Mouse (Mus musculus) cerebellum, adult 9-10 months (tissue): Measurements from ENCODE around the gene Galc.

Experiments used
- DNase-seq: peaks from one replicate; pipeline ENCODE4 v3.0.0; 2022

The Galc gene

DNA sequence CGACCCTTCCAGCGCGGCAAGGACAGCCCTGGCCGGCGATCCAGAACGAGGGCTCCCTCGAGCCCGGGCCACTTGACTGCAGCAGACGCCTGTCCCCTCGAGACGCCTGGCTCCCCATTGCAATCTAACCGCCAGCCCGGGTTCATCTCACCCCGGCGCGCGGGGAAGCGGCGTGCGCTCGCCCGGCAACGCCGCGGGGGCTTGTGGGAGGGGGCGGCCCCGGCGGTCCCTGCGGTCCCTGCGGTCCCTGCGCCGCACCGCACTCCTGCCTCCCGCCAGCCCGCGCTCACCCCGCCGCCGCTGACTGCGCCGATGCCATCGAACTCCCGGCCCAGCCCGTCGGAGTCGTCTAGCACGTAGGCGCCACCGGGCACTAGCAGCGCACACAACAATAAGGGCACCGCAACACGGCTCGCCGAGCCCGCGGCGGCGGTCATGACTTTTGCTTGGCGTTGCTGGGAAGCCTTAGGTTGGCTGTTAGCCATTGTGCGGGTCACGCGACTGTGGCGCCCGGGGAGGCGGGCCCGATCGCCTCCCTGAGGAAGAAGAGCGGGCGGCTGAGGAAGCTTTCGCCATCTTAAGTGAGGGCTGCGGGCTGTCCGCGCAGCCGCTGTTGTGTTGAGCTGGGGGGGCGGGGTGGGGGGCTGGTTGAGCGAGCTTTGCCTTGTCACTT lies at the start of gene Galc:
Galc (minus strand) TSS at position 615 of the 673 bp plus-strand sequence.
- peak; percentile 91 for DNase-seq

- peak; percentile 93 for DNase-seq
Measured at GRCm38 (mm10) chr12:98307179-98307915, 48.1 kb upstream of the Galc start.

DNA sequence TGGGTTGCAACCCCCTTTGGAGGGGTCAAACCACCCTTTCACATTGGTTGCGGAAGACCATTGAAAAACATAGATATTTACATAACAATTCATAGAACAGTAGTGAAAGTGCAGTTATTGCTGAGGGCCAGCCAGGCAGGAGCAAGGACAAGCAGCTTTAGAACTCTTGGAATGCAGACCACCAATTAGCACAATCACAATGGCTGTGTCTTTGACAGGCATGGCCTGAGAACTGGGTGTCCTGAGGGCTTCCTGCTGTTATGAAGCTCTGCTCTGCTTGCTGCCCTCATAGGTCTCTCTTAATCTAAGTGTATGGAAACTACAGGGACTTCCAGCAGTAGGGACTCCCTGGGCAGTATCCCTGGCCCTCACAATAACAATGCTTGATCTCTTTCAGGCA lies 43.8 kb upstream of the Galc start:
- no peak for DNase-seq

DNA sequence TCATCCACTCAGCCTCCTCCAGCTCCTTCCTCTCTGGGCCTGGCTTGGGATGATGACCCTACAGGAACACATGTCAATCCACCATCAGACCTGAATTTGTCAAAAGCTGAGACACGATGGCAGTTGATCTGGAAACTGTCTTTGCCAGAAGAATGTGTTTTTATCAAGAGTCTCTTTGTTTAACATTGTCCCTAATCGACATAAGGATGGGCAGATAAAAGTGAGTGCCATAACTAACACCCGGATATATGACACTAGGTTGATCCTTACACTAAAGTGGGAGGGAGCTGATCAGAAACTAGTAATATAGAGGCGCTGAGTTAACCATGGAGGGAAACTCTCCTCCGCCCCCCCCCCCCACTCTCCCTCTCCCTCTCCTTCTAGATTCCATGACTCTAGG lies 42.7 kb upstream of the Galc start:
- no peak for DNase-seq

GRCm38 (mm10) chr12:98294241-98294640 lies 35.0 kb upstream of the Galc start:
- DNase-seq: no peak

DNA sequence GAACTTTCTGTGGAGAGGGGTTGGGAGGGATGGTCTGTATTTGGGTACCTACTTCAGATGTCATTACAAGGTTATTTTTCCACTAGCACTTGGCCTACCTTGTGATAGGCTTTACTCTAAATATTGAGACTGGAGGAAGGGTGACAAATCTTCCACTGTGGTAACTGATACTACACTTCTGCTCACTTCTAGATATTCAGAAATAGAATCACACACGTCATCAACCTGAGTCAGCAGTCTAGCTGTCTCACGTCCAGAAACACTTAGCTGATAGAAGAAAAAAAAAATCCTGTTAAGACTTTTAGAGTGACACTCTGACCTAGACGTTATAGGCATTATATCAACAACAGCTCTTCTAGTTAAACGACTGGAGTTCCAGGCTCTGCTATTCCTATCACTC lies 33.0 kb upstream of the Galc start:
- DNase-seq: no peak

GRCm38 (mm10) chr12:98290475-98290874 lies 31.2 kb upstream of the Galc start:
- no peak for DNase-seq

GRCm38 (mm10) chr12:98284477-98284876 lies 25.2 kb upstream of the Galc start:
- DNase-seq: no peak

DNA sequence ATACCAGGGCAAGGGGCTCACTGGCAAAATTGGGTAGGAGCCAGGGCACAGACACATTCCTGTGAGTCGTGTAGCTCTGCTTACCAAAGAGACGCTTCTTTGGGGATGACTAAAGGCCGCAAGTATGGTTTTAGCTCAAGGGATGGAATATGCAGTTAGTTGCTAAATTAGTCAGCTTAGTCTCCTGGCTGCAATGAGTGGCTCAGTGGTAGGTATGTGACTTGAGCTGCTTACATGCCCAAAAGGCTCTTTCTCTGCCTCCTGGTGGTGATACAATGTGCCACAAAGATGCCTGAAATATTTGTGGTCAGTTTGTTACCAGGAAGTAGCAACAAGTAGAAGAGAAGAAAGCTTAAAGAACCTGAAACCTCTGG lies 24.2 kb upstream of the Galc start:
- DNase-seq: no peak

DNA sequence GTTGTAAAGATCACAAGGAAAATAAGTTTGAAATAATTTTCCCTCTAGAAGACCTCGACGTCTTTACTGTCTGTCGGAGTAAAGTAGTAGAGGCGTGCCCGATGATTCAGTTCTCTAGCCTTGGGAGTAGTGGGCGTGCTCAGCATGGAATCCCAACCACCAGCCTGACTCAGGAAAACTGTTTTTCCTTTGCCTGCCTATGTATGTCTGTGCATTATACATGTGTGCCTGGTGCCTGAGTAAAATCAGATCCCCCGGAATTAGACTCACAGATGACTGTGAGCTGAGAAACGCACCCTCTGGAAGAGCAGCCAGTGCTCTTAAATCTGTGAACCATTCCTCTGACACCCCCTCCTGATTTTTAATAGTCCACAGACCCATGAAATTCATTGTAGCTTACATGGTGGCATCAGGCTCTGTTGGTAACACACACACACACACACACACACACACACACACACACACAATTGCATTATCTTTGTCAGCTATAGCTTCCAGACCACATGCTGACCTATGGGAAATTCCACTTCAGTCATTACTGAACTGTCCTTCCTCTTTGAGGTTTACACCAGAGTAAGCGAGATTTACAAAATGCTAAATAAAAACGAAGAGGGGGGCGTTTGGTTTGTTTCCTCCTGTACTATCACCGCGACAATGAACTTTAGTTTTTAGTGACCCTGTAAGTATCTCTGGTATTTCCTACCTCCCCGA lies 23.7 kb upstream of the Galc start:
- no peak for DNase-seq

GRCm38 (mm10) chr12:98280996-98281395 lies 21.7 kb upstream of the Galc start:
- no peak for DNase-seq

GRCm38 (mm10) chr12:98280530-98280929 lies 21.3 kb upstream of the Galc start:
- peak; percentile 83 for DNase-seq

DNA sequence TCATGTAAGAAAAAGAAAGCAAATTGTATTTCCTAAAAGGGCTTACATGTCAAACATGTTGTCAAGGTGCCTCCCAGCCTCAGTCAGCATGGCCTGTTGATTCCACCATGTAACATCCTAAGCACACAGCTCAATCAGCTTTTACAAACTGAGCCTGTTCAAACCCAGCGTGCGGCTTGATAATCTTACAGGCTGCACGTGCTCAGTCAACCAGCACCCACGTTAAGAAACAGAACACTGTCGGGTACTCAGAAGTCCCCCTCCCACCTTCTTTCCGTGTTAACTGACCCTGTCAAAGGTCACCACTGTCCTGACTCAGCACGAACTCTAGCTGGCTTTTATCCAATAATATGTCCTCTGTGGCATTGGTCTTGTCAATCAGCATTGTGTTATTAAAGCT lies 13.2 kb upstream of the Galc start:
- no peak for DNase-seq

DNA sequence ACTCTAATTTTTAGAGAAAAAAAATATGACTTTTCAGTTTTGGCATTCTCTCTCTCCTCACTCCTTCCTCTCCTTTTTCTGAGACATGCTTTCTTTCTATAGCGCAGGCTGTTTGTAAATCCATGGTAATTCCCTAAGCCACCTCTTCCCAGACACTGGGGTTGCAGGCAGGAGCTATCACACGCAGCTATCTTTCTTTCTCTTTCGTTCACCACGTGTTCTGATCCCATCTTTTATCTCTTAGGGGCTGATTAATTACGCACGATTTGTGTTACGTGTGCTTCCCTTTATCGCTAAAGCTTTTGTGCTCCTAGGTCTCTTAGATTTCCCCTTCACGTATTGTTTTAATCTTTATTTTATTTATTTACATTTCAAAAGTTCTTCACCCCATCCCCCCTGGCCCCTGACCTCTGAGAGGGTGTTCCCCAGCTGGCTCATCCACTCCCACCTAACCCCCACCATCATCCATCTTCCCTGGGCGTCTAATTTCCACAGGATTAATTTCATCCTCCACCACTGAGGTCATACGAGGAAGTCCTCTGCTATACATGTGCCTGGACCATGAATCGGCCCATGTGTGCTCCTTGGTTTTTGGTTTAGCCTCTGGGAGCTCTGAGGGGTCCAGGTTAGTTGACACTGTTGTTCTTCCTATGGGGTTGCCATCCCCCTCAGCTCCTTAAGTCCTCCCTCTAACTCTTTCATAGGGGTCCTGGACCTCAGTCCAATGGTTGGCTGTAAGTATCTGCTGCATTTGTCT lies 11.7 kb upstream of the Galc start:
- DNase-seq: no peak

DNA sequence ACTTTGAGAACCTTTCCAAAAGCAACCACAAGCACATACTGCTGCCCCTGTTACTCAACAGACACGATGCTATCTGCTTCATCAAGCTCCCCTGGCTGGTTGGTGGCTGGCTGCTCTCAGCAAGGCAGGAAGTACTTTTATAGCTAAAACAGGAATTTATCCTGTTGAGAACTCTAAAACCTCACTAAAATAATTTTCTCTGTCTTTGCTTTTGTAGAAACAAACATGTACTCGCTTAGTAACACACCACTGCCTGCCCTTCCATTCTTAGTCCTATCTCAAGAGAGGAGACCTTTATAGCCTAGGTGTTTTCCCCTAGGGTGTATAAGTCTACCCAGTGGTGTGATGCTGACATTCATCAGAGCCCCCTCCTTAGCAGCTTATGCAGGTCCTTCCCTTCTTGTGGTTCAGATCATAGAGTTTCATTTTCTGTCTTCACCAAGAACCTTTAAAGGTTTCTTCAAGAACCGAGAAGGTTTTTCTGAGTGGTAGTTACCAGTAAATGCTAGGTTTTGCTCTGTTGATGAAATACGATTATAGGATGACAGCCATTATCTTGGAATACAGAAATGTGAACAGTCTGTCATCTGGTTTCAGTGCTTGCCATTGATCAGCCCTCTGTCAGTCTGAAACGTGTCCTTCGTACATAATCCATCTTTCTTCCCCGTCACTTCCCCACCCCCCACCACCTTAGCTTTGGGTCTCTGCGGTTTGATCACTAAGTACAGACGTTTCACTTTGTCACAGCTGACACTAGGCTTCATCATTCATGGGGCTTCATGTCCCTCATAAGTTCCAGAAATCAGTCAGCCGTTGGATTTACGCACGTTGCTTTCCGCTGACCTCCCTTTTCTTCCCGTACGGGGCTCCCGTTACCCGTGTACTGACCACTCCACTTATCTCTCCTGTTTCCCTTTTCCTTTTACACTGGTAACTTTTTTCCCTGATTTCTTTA lies 10.8 kb upstream of the Galc start:
- no peak for DNase-seq

DNA sequence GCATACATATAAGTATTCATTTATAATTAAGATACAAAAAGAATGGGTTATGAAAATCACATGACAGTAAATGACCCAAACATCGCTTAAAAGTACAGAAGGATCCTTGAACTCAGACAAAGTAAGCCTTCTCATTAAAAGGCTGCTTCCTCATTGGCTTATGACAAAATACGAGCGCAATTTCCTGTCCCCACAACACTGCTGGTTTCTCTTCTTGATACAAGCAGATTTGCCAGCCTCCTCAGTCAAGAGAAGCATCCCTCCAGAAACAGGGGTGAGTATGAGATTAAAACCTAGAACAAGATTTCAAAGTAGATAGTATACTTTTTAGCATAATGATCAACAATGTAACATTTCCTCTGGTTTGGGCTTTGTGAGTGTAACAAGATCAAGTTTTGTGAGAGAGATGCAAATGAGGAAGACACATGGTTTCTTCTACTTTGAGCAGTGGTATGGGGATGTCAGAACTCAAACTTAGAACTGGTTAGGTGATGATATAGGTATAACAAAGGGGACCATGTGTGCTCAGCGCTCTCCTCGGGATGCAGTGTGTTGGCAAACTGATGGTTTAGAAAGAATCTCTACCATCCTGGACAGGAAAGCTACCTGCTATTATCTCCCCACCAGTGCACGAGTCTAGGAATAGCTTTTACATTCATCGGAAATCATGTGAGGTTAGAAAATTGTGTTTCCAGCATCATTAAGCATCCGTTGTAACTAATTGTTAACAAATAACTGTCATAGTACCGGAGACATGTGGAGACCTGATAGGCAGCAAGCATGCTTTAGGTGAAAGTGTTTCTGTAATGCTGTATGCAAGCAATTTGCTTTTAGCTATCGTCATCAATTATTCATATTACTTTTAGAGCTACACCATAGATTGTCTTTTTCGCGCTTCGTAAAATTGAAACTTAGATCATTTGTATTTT lies 9.4 kb upstream of the Galc start, which contains the start of gene Gpr65:
Gpr65 (plus strand) TSS at position 195 of the 929 bp plus-strand sequence.
- no peak for DNase-seq

DNA sequence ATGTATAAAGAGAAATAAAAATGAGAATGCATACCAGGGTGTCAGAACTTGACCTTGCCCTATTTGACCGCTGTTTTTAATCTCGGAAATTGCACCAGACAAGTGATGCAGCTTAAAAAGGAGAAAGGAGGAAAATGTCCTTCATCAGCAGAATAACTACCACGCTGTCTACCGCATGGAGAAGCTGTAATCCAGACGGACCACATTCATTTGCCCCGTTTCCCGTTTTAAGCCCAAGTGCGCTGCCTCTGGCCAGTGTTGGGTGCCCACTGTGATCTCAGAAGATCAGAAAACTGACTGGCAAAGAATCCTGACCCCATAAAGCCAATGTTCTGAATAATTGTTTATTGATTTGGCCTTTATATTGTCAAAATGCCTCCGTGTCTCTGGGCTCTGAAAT lies 6.4 kb upstream of the Galc start:
- DNase-seq: no peak

GRCm38 (mm10) chr12:98259518-98259852 lies 226 bp upstream of the Galc start:
- no peak for DNase-seq

- peak; percentile 50 for DNase-seq
Measured at GRCm38 (mm10) chr12:98258371-98258844, 851 bp downstream of the Galc start.

DNA sequence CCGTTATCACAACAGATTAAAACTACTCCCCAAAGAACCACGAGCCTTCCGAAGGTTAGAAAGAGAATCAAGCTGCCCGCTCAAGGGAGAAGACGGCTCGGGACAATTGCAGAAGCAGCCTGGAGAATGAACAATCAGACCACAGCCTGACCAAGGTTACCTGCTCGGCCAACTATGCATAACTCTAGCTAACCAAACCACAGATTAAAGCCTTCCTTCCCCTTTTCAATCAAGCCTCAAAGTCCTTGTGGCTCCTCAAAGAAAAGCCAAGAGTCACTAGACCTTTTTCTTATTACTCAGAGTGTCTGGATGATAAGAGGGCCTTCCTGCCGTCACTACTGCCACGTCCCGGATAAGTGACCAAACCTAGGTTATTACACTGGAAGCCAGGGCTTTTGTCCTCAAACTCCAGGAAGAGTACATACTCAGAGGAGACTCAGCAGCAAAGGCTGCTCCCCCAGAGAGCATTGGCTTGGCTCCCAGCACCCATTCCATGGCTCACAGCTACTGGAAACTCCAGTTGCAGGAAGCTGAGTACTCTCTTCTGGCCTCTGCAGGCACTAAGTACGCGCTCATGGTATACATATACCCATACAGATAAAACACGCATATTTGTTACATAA lies 3.8 kb downstream of the Galc start:
- DNase-seq: no peak
